Mouse (Mus musculus) right cerebral cortex, postnatal 14 days (tissue): ENCODE data around the gene Naa38.

Source experiments
- DNase-seq: peaks from one replicate; pipeline ENCODE4 v3.0.0; 2022

Naa38 gene

GRCm38 (mm10) chr11:69443328-69443727 lies 48.0 kb downstream of the Naa38 start:
- no peak for DNase-seq
